Mouse (Mus musculus) heart, postnatal 36 days (tissue): ENCODE data around the gene 9530002B09Rik. TPM values are rescaled to one million over a fixed set of nuclear protein-coding genes. Genes with fewer than 3 reads are reported as not detected.

Source experiments
- DNase-seq, 2 experiments: peaks; one replicate each; pipeline ENCODE4 v3.0.0; 2021 to 2022
- intact Hi-C: fragments of 180-260 bp; cut with DNase I; formaldehyde crosslinking; loops from one replicate; pipeline ENCODE4 v1.15.1; 2025
- total RNA-seq, 2 experiments: library from RNA; stranded (reverse); gene quantifications; 2 replicates each; pipeline ENCODE4 v1.2.3; 2021

9530002B09Rik gene
- not detected for total RNA-seq

DNA sequence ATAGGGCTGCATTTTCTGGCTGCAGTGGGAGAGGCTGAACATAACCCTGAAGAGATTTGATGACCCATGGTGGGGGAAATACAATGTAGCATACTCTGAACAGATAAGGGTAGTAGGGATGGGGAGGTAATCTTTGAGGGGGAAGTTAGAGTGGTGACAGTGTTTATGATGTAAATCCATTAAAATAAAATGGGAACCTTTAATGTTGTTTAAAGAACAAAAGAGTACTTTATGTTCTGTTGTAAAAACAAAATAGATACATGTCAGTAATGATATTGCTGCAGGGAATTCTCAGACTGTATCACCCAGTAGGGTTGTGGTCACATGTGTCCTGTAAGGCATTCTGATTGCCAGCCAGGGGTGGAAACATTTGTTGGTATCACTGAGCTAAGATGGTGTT lies at the start of gene 9530002B09Rik:
TSS of gene 9530002B09Rik (plus strand) at position 301 of the 400 bp plus-strand sequence.
- DNase-seq: no peak
- intact Hi-C loops: no loop called here

Other genes starting within 250 kb of the 9530002B09Rik start
- gene Ppt1, start 147.0 kb downstream of the 9530002B09Rik start, total RNA-seq: 10 to 100 TPM; 41.5 to 44.5 TPM
- 10 to 100 TPM; 50.6 to 56.1 TPM for gene Cap1, start 196.8 kb downstream of the 9530002B09Rik start, total RNA-seq